Mouse (Mus musculus): Measurements from ENCODE around the gene Chrnb2.
A peak's percentile ranks its signal among the peaks of the same experiment; 100 is the strongest.

Gene Chrnb2

DNA sequence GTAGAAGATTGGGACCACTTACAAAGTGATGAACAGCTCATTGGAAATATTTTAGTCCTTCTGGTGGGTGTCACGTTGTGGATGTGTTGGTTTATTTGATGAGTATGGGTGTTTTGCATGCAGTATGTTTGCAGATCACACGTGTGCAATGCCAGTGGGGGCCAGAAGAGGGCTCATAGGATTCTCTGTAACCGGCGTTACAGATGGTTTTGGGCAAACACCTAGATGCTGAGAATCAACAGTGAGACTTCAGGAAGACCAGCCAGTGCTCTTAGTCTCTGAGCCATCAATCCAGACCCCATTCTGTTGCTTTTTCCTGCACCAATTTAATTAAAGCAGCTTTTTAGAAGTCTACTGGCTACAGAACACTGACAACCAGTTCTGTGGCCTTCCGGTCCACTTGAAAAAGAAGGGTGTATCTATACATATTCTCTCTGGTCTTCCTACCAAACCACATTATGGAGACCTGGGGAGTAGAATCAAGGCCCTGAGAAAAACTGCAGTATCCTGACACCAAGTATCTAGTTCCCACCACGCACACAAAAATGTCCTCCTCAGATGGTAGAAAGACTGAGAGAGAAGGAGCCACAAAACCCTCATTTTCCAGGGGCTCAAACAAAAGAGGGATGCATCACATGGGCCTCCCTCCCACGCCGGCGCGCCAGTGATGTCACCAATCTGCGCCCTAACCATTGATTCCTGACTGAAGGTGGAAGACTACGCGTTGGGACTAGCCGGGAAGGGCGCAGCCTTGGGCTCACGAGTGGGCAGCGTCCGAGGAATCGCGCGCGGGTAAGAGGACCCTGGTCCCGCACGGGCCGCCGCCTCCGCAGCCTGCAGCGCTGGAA lies 49.8 kb downstream of the Chrnb2 start, which contains the start of gene Adar:
TSS of gene Adar (plus strand) at position 664 of the 848 bp plus-strand sequence.
- peak; percentile 91 for DNase-seq (ENCODE audit: low spot score)

- DNase-seq (ENCODE audit: low spot score), result no peak
Measured at GRCm38 (mm10) chr3:89704064-89704463, 60.4 kb downstream of the Chrnb2 start.

- peak; percentile 27 for DNase-seq (ENCODE audit: low spot score)
Measured at GRCm38 (mm10) chr3:89703596-89703995, 60.8 kb downstream of the Chrnb2 start.

GRCm38 (mm10) chr3:89700461-89700860 lies 64.0 kb downstream of the Chrnb2 start:
- DNase-seq (ENCODE audit: low spot score), result no peak

DNA sequence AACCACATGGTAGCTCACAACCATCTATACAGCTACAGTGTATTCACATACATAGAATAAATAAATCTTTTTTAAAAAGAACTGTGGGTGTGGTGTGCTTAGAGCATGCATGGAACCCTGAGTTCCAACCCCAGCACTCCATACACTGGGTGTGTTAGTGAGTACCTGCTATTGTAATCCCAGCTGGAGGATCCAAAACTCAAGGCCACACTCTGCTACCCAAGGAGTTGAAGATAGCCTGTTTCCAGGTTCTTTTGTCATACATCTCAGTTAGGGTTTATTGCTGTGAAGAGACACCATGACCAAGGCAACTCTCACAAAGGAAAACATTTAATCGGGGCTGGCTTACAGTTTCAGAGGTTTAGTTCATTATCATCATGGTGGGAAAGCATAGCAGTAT lies 65.5 kb downstream of the Chrnb2 start:
- no peak for DNase-seq (ENCODE audit: low spot score)

Data from MN1 (cell line).